Mouse (Mus musculus) cerebellum, adult 2 months (tissue): ENCODE data around the gene Lhx2.

Experiments used
- CTCF ChIP-seq: fragments of 200-500 bp; IDR thresholded peaks from 2 replicates; pipeline ENCODE4 v1.5.1; 2011; ENCODE audit warnings: low read depth, mild to moderate bottlenecking, control low read depth, low read length, moderate library complexity, borderline replicate concordance; ENCODE audit not compliant: insufficient read depth
- POLR2A ChIP-seq: fragments of 200-500 bp; IDR thresholded peaks from 2 replicates; pipeline ENCODE4 v1.6.1; 2011; ENCODE audit warnings: low read length, control low read depth, borderline replicate concordance; ENCODE audit not compliant: insufficient read depth

GRCm38 (mm10) chr2:38295939-38296338, 43.1 kb upstream of the Lhx2 start:
- TF ChIP-seq CTCF, result no peak
- no peak for TF ChIP-seq POLR2A
